Mouse (Mus musculus) myocyte (in vitro differentiated cells): ENCODE results near the gene Krt18.

Experiments
- CEBPB ChIP-seq: IDR thresholded peaks from 2 replicates; pipeline ENCODE4 v1.6.1; 2011; ENCODE audit warnings: mild to moderate bottlenecking, moderate library complexity; ENCODE audit not compliant: poor library complexity, insufficient read depth, severe bottlenecking
- E2F4 ChIP-seq: IDR thresholded peaks from one replicate; pipeline ENCODE4 v1.6.1; 2011; ENCODE audit warnings: mild to moderate bottlenecking, control low read depth, moderate library complexity; ENCODE audit not compliant: insufficient read depth
- MAX ChIP-seq: IDR thresholded peaks from one replicate; pipeline ENCODE4 v1.6.1; 2011; ENCODE audit warnings: low read depth, mild to moderate bottlenecking, control low read depth
- MYOD1 ChIP-seq, 3 experiments: IDR thresholded peaks; one replicate each; pipeline ENCODE4 v1.6.1; 2011; ENCODE audit warnings: control low read depth in 2 of 3, low read depth in 2 of 3, mild to moderate bottlenecking in 2 of 3, moderate library complexity in 1 of 3; ENCODE audit not compliant: insufficient read length in 2 of 3, control insufficient read depth in 1 of 3
- MYOG ChIP-seq, 3 experiments: IDR thresholded peaks; one replicate each; pipeline ENCODE4 v1.6.1; 2011; ENCODE audit warnings: control low read depth in 2 of 3, low read depth in 2 of 3, mild to moderate bottlenecking in 2 of 3; ENCODE audit not compliant: insufficient read length in 2 of 3, control insufficient read depth in 1 of 3, insufficient read depth in 1 of 3
- POLR2A ChIP-seq: IDR thresholded peaks from one replicate; pipeline ENCODE4 v1.6.1; 2011; ENCODE audit warnings: low read depth, mild to moderate bottlenecking, control low read depth, moderate library complexity; ENCODE audit not compliant: insufficient read length
- POLR2AphosphoS2 ChIP-seq: IDR thresholded peaks from one replicate; pipeline ENCODE4 v1.6.1; 2011; ENCODE audit warnings: low read depth, control low read depth; ENCODE audit not compliant: insufficient read length
- SRF ChIP-seq: IDR thresholded peaks from one replicate; pipeline ENCODE4 v1.6.1; 2011; ENCODE audit warnings: low read depth; ENCODE audit not compliant: control insufficient read depth, insufficient read length
- TCF12 ChIP-seq: IDR thresholded peaks from one replicate; pipeline ENCODE4 v1.6.1; 2011; ENCODE audit warnings: mild to moderate bottlenecking, control low read depth; ENCODE audit not compliant: poor library complexity, insufficient read depth, severe bottlenecking
- USF1 ChIP-seq: IDR thresholded peaks from one replicate; pipeline ENCODE4 v1.6.1; 2011; ENCODE audit warnings: low read depth, mild to moderate bottlenecking, control low read depth, moderate library complexity

- TF ChIP-seq USF1 (no peak), POLR2A (no peak), MAX (no peak), CEBPB (no peak), MYOD1 (IDR thresholded peaks at IDR 0.05; ENCODE audit: control insufficient read depth in 1 of 3, insufficient read length in 2 of 3, low read depth in 2 of 3) (no peak), POLR2AphosphoS2 (no peak), TCF12 (no peak), SRF (no peak), E2F4 (no peak), MYOG (IDR thresholded peaks at IDR 0.05; ENCODE audit: control insufficient read depth in 1 of 3, insufficient read depth in 1 of 3, insufficient read length in 2 of 3, low read depth in 2 of 3) (no peak)
Observed at GRCm38 (mm10) chr15:102049871-102050270, 21.9 kb downstream of the Krt18 start.
